Mouse (Mus musculus): ENCODE measurements at regions not wholly inside any gene's neighbourhood (a gene's known extent, or its start where the extent isn't known, plus 50 kb on each side); places are given as distances from the start of the nearest gene placed in this dataset.

GRCm38 (mm10) chr12:99628421-99628820 lies 65.0 kb upstream of the Foxn3 start:
- Histone ChIP-seq H3K36me3 (no peaks in the 10 kb centered on the region), H3K27ac (peak overlapping the region; percentile 88), H3K27me3 (ENCODE audit: insufficient read depth, poor library complexity, severe bottlenecking) (peaks cover 10% of the 10 kb centered on the region), H3K4me3 (peak overlapping the region; percentile 62), H3K4me1 (replicated peaks) (peaks cover 25% of the 10 kb centered on the region), H3K9me3 (no peaks in the 10 kb centered on the region)
- DNase-seq (ENCODE audit: low spot score), result no peak
- WGBS, result 63% methylated on average over 3 of the region's 3 CpGs

GRCm38 (mm10) chr12:99627898-99628231 lies 64.5 kb upstream of the Foxn3 start:
- no peaks in the 10 kb centered on the region for H3K36me3 ChIP-seq
- peak overlapping the region; percentile 62 for H3K4me3 ChIP-seq
- H3K9me3 ChIP-seq, result no peaks in the 10 kb centered on the region
- WGBS, result under 1% methylated on average over 30 of the region's 30 CpGs
- peak; percentile 94 for DNase-seq (ENCODE audit: low spot score)
- peaks cover 25% of the 10 kb centered on the region for H3K4me1 ChIP-seq (replicated peaks)
- peak overlapping the region; percentile 88 for H3K27ac ChIP-seq
- peaks cover 10% of the 10 kb centered on the region for H3K27me3 ChIP-seq (ENCODE audit: insufficient read depth, poor library complexity, severe bottlenecking)

- Histone ChIP-seq H3K4me3 (peak overlapping the region; percentile 62), H3K27ac (peak overlapping the region; percentile 88), H3K4me1 (replicated peaks) (peaks cover 25% of the 10 kb centered on the region), H3K36me3 (no peaks in the 10 kb centered on the region), H3K27me3 (ENCODE audit: insufficient read depth, poor library complexity, severe bottlenecking) (peaks cover 10% of the 10 kb centered on the region), H3K9me3 (no peaks in the 10 kb centered on the region)
- 1% methylated on average over 40 of the region's 40 CpGs for WGBS
- peak; percentile 51 for DNase-seq (ENCODE audit: low spot score)
Observed at GRCm38 (mm10) chr12:99627201-99627897, 64.0 kb upstream of the Foxn3 start.

GRCm38 (mm10) chr12:99626147-99626546 lies 62.8 kb upstream of the Foxn3 start:
- Histone ChIP-seq H3K4me1 (replicated peaks) (peaks cover 25% of the 10 kb centered on the region), H3K4me3 (no peak overlapping the region), H3K27ac (no peak overlapping the region), H3K36me3 (no peaks in the 10 kb centered on the region), H3K9me3 (no peaks in the 10 kb centered on the region), H3K27me3 (ENCODE audit: insufficient read depth, poor library complexity, severe bottlenecking) (peaks cover 10% of the 10 kb centered on the region)
- DNase-seq (ENCODE audit: low spot score), result no peak
- 90% methylated on average over 4 of the region's 4 CpGs for WGBS

GRCm38 (mm10) chr12:99625094-99625493 lies 61.7 kb upstream of the Foxn3 start:
- no peak for DNase-seq (ENCODE audit: low spot score)
- 92% methylated on average over 9 of the region's 9 CpGs for WGBS
- H3K27ac ChIP-seq, result no peak overlapping the region
- H3K27me3 ChIP-seq (ENCODE audit: insufficient read depth, poor library complexity, severe bottlenecking), result peaks cover 10% of the 10 kb centered on the region
- H3K4me3 ChIP-seq, result no peak overlapping the region
- H3K9me3 ChIP-seq, result no peaks in the 10 kb centered on the region
- H3K36me3 ChIP-seq, result no peaks in the 10 kb centered on the region
- H3K4me1 ChIP-seq (replicated peaks), result peaks cover 25% of the 10 kb centered on the region

- Histone ChIP-seq H3K4me3 (no peak overlapping the region), H3K36me3 (no peaks in the 10 kb centered on the region), H3K4me1 (replicated peaks) (peaks cover 13% of the 10 kb centered on the region), H3K27me3 (ENCODE audit: insufficient read depth, poor library complexity, severe bottlenecking) (peaks cover 10% of the 10 kb centered on the region), H3K27ac (no peak overlapping the region), H3K9me3 (no peaks in the 10 kb centered on the region)
- WGBS, result 82% methylated on average over 2 of the region's 2 CpGs
- no peak for DNase-seq (ENCODE audit: low spot score)
Observed at GRCm38 (mm10) chr12:99622238-99622637, 58.9 kb upstream of the Foxn3 start.

- Histone ChIP-seq H3K36me3 (no peaks in the 10 kb centered on the region), H3K27ac (no peak overlapping the region), H3K4me3 (no peak overlapping the region), H3K9me3 (no peaks in the 10 kb centered on the region), H3K27me3 (ENCODE audit: insufficient read depth, poor library complexity, severe bottlenecking) (no peaks in the 10 kb centered on the region), H3K4me1 (replicated peaks) (peaks cover 12% of the 10 kb centered on the region)
- DNase-seq (ENCODE audit: low spot score), result no peak
- 71% methylated on average over 14 of the region's 14 CpGs for WGBS
Observed at GRCm38 (mm10) chr12:99617241-99617804, 53.9 kb upstream of the Foxn3 start.

- DNase-seq (ENCODE audit: low spot score), result no peak
- H3K4me1 ChIP-seq (replicated peaks), result peaks cover 19% of the 10 kb centered on the region
- no peak overlapping the region for H3K4me3 ChIP-seq
- H3K36me3 ChIP-seq, result no peaks in the 10 kb centered on the region
- no peaks in the 10 kb centered on the region for H3K9me3 ChIP-seq
- H3K27me3 ChIP-seq (ENCODE audit: insufficient read depth, poor library complexity, severe bottlenecking), result no peaks in the 10 kb centered on the region
- WGBS, result 76% methylated on average over 6 of the region's 6 CpGs
- no peak overlapping the region for H3K27ac ChIP-seq
Observed at GRCm38 (mm10) chr12:99614420-99614819, 51.0 kb upstream of the Foxn3 start.

Data from hindbrain, embryonic 10.5 days (tissue).